Mouse (Mus musculus): ENCODE data around the gene Tia1.

GRCm38 (mm10) chr6:86366853-86367249 lies 37.2 kb upstream of the Tia1 start:
- TF ChIP-seq POLR2A (IDR thresholded peaks at IDR 0.05; ENCODE audit: borderline replicate concordance, insufficient read depth, low read length) = no peak
- TF ChIP-seq CTCF (IDR thresholded peaks at IDR 0.05; ENCODE audit: borderline replicate concordance, insufficient read depth, low read depth, low read length) = no peak

All from cerebellum, adult 2 months (tissue).